Mouse (Mus musculus): ENCODE results near the gene Toe1. TPM values are rescaled to one million over a fixed set of nuclear protein-coding genes. Genes with fewer than 3 reads are reported as not detected.

Toe1 gene
- total RNA-seq, 2 experiments from 2014 or later, result 12.1 to 12.7 TPM

Other genes starting within 250 kb of the Toe1 start
- gene Gpbp1l1, start 250.0 kb downstream of the Toe1 start, total RNA-seq (2021), result 10 to 100 TPM; 31.9 to 35.6 TPM
- 1 to 10 TPM; 4.6 to 5.7 TPM for gene Ccdc17, start 211.0 kb downstream of the Toe1 start, total RNA-seq (2021)
- 10 to 100 TPM; 47.6 to 49.9 TPM for gene Nasp, start 179.7 kb downstream of the Toe1 start, total RNA-seq (2021)
- gene Akr1a1, start 156.0 kb downstream of the Toe1 start, total RNA-seq (2021), result 100 to 1,000 TPM; 501 TPM
- gene Prdx1, start 122.1 kb downstream of the Toe1 start, total RNA-seq (2021), result 100 to 1,000 TPM; 163 to 170 TPM
- gene Mmachc, start 99.2 kb downstream of the Toe1 start, total RNA-seq (2021), result 10 to 100 TPM; 14.6 to 17.0 TPM
- gene Ccdc163, start 99.1 kb downstream of the Toe1 start, total RNA-seq (2021), result 1 to 10 TPM; 3.3 to 5.2 TPM
- 1 to 10 TPM; 4.1 to 4.8 TPM for gene Tesk2, start 86.7 kb downstream of the Toe1 start, total RNA-seq (2021)
- gene Mutyh, start 83 bp upstream of the Toe1 start, total RNA-seq (2021), result 1 to 10 TPM; 1.5 to 3.2 TPM
- gene Hpdl, start 14.1 kb upstream of the Toe1 start, total RNA-seq (2021), result under 1 TPM; 0.44 to 0.72 TPM
- gene Zswim5, start 69.7 kb upstream of the Toe1 start, total RNA-seq (2021), result 1 to 10 TPM; 7.2 to 9.0 TPM
- gene Urod, start 186.8 kb upstream of the Toe1 start, total RNA-seq (2021), result 10 to 100 TPM; 40.8 to 46.3 TPM
- 10 to 100 TPM; 42.2 to 46.6 TPM for gene Hectd3, start 187.7 kb upstream of the Toe1 start, total RNA-seq (2021)
- 10 to 100 TPM; 18.9 to 20.5 TPM for gene Eif2b3, start 211.8 kb upstream of the Toe1 start, total RNA-seq (2021)